Mouse (Mus musculus) testis, adult 2 months (tissue): ENCODE measurements around the gene Carm1.

ENCODE experiments used
- CTCF ChIP-seq: fragments of 200-500 bp; IDR thresholded peaks from 2 replicates; pipeline ENCODE4 v1.5.1; 2012; ENCODE audit warnings: low read depth, mild to moderate bottlenecking, inconsistent platforms, low read length, moderate library complexity; ENCODE audit not compliant: control insufficient read depth, insufficient read depth, insufficient replicate concordance
- POLR2A ChIP-seq: fragments of 200-500 bp; IDR thresholded peaks from 2 replicates; pipeline ENCODE4 v1.6.1; 2012; ENCODE audit warnings: low read depth, mild to moderate bottlenecking, inconsistent platforms, low read length, moderate library complexity; ENCODE audit not compliant: control insufficient read depth

DNA sequence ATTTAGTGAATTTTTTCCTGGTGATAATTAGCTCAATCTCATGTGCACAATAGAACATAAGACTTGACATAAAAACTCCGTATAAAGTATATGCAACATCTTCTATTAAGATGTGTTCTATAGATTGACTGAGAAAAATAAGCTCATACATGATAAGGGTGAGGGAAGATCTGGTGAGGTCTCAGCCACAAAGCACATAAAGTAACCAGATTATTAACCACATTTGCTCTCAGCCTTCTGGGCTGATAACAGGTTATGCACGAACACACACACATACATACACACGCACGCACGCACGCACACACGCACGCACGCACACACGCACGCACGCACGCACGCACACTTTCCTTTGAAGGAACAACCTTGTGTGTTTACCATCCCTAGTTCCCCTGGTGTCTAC, 10.2 kb upstream of the Carm1 start:
- TF ChIP-seq CTCF = no peak
- no peak for TF ChIP-seq POLR2A
